Mouse (Mus musculus) embryo, embryonic 10.5 days (tissue): ENCODE data around the gene Selenoo.

ENCODE experiments used
- DNase-seq: peaks from one replicate; pipeline ENCODE4 v3.0.0-alpha.2; 2015; ENCODE audit warnings: low spot score

Gene Selenoo

GRCm38 (mm10) chr15:89149271-89150040 is 60.6 kb downstream of the Selenoo start, which contains the start of gene Mapk11:
TSS of gene Mapk11 (minus strand) at chr15:89149628.
- peak; percentile 54 for DNase-seq
